Comparison of ENCODE assay signal across 2 mouse cellular contexts in the genomic region with DNA sequence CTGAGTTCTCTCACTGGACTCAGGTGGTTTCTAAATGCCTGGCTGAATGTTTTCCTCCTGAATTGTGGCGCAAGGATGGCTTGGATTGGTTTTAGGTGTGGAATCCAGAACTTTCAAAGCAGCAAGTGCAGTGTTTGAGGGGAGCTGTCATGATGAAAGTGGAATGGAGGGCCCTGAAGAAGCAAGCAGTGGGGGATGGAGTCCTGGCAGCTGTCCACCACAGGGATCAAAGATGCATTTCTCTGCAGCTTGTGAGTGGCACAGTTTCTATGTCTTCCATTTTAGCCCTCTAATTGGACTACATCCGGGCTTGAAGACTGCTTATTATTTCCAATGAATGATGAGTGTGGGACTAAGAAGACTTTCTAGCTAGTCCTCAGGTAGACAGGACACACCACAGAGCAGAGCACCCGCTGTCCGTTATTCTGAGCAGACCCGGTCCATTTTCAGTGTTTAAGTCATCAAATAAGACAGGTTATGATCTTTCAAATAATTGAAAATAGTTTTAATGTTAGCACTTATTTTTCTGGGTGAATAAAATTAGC. TPM values are rescaled to one million over a fixed set of nuclear protein-coding genes. Genes with fewer than 3 reads are reported as not detected.
"Had no signal": no experiment of that assay in that cellular context is flagged by ENCODE, and none has a peak within 500 bp of the region (broad histone marks: within the 10 kb centered on the region; RNA-seq: fewer than 3 reads in every experiment).

No protein-coding gene starts in this region.

RNA-seq across cellular contexts. Expression of a gene that starts 35.5 kb away (rescaled TPM):
- polyA plus RNA-seq: liver, adult 2 months; liver, embryonic 12.5 days had no signal
